Mouse (Mus musculus) limb, embryonic 12.5 days (tissue): ENCODE measurements around the gene Glra4. TPM values are rescaled to one million over a fixed set of nuclear protein-coding genes. Genes with fewer than 3 reads are reported as not detected.
"Not testable (repeated sequence)": the region's sequence is repeated elsewhere in the genome, so short reads cannot be mapped to it uniquely, and the experiment has no call there.

ENCODE experiments used
- ATAC-seq: fragments of 200-750 bp; cut with Nextera tagmentation; 2 replicates; pipeline ENCODE4 v1.8.0; 2017; ENCODE audit warnings: low read depth, moderate TSS enrichment; ENCODE audit not compliant: insufficient number of reproducible peaks, insufficient read depth, low FRiP score, low TSS enrichment
- H3K27ac ChIP-seq: fragments of 300-500 bp; sonication (generic); 2 replicates; pipeline ENCODE4 v1.5.1; 2016; ENCODE audit warnings: mild to moderate bottlenecking, moderate library complexity
- H3K27me3 ChIP-seq: fragments of 300-500 bp; sonication (generic); 2 replicates; pipeline ENCODE4 v1.6.1; 2016; ENCODE audit warnings: mild to moderate bottlenecking, moderate library complexity
- H3K36me3 ChIP-seq: fragments of 300-500 bp; sonication (generic); 2 replicates; pipeline ENCODE4 v1.6.1; 2016; ENCODE audit warnings: mild to moderate bottlenecking, moderate library complexity
- H3K4me1 ChIP-seq: fragments of 300-500 bp; sonication (generic); replicated peaks from 2 replicates; pipeline ENCODE4 v1.6.1; 2016
- H3K4me2 ChIP-seq: fragments of 300-500 bp; sonication (generic); 2 replicates; pipeline ENCODE4 v1.6.1; 2016; ENCODE audit warnings: mild to moderate bottlenecking, moderate library complexity
- H3K4me3 ChIP-seq: fragments of 300-500 bp; sonication (generic); replicated peaks from 2 replicates; pipeline ENCODE4 v1.5.1; 2016; ENCODE audit warnings: mild to moderate bottlenecking
- H3K9ac ChIP-seq: fragments of 300-500 bp; sonication (generic); replicated peaks from 2 replicates; pipeline ENCODE4 v1.6.1; 2016; ENCODE audit warnings: mild to moderate bottlenecking, moderate library complexity
- H3K9me3 ChIP-seq: fragments of 300-500 bp; sonication (generic); 2 replicates; pipeline ENCODE4 v1.6.1; 2016; ENCODE audit warnings: mild to moderate bottlenecking, moderate library complexity
- WGBS: fragments of 180-500 bp; shearing (Covaris S2); methylation state at CpG from one replicate; pipeline ENCODE4 v1.1.7; 2016; 5-methylcytosine and 5-hydroxymethylcytosine counted together
- polyA plus RNA-seq: library from polyadenylated mRNA; unstranded; fragments of >200 nt; fragmentation: Nextera tagmentation; extraction: Ambion mirVana; gene quantifications from 2 replicates; pipeline ENCODE4 v1.2.1, GENCODE M21; 2016

Gene Glra4
- polyA plus RNA-seq, 1 experiment from 2014 or later, result not detected

- WGBS, result 26% methylated on average over 15 of the region's 15 CpGs
- ATAC-seq, result no peak
These were observed 39.7 kb downstream of the Glra4 start for GRCm38 (mm10) chrX:136740087-136740790.

GRCm38 (mm10) chrX:136732016-136732415 is 47.9 kb downstream of the Glra4 start:
- H3K4me1 ChIP-seq, result no peaks in the 10 kb centered on the region
- H3K4me2 ChIP-seq, result no peak overlapping the region
- no peak overlapping the region for H3K27ac ChIP-seq
- no peak overlapping the region for H3K4me3 ChIP-seq
- 81% methylated on average over 4 of the region's 4 CpGs for WGBS
- ATAC-seq, result no peak
- H3K27me3 ChIP-seq, result no peaks in the 10 kb centered on the region; the same call in 1 of the 2 replicates
- H3K9me3 ChIP-seq, result no peaks in the 10 kb centered on the region
- H3K9ac ChIP-seq, result no peak overlapping the region
- H3K36me3 ChIP-seq, result peaks cover 16% of the 10 kb centered on the region

More at GRCm38 (mm10) chrX:136740087-136740790, 39.7 kb downstream of the Glra4 start:
- Histone ChIP-seq H3K27ac (peak overlapping the region; percentile 84; the same call in 1 of the 2 replicates), H3K9ac (peak overlapping the region; percentile 65), H3K36me3 (peaks cover 11% of the 10 kb centered on the region; the same call in 1 of the 2 replicates), H3K4me2 (peak overlapping the region; percentile 61; the same call in 1 of the 2 replicates), H3K9me3 (no peaks in the 10 kb centered on the region), H3K4me3 (peak overlapping the region; percentile 47), H3K27me3 (peaks cover 2% of the 10 kb centered on the region; the same call in 1 of the 2 replicates), H3K4me1 (0 out of 2 replicates have a peak, but pooled peaks cover 2% of the 10 kb centered on the region)

- H3K9ac ChIP-seq, H3K27me3 ChIP-seq, H3K4me1 ChIP-seq, ATAC-seq, H3K27ac ChIP-seq, H3K4me2 ChIP-seq, H3K4me3 ChIP-seq, H3K36me3 ChIP-seq, H3K9me3 ChIP-seq: not testable (repeated sequence)
- 61% methylated on average over 3 of the region's 3 CpGs for WGBS
These were observed 65.0 kb downstream of the Glra4 start for GRCm38 (mm10) chrX:136714742-136715474.

GRCm38 (mm10) chrX:136708782-136709181 is 71.2 kb downstream of the Glra4 start:
- H3K4me2 ChIP-seq, result peak overlapping the region; percentile 57
- H3K4me3 ChIP-seq, result peak overlapping the region; percentile 49
- peaks cover 15% of the 10 kb centered on the region; the same call in 1 of the 2 replicates for H3K27me3 ChIP-seq
- H3K27ac ChIP-seq, result peak overlapping the region; percentile 87
- H3K36me3 ChIP-seq, result no peaks in the 10 kb centered on the region
- ATAC-seq, result no peak; the same call in 1 of the 2 replicates
- H3K4me1 ChIP-seq, result no peaks in the 10 kb centered on the region
- no peaks in the 10 kb centered on the region for H3K9me3 ChIP-seq
- 26% methylated on average over 14 of the region's 14 CpGs for WGBS
- peak overlapping the region; percentile 66 for H3K9ac ChIP-seq

- Histone ChIP-seq H3K9me3 (no peaks in the 10 kb centered on the region), H3K4me2 (peak overlapping the region; percentile 57), H3K9ac (peak overlapping the region; percentile 66), H3K36me3 (no peaks in the 10 kb centered on the region), H3K4me1 (no peaks in the 10 kb centered on the region), H3K27ac (peak overlapping the region; percentile 87), H3K27me3 (peaks cover 15% of the 10 kb centered on the region; the same call in 1 of the 2 replicates), H3K4me3 (peak overlapping the region; percentile 49)
- ATAC-seq, result peak; percentile 86
- 11% methylated on average over 18 of the region's 18 CpGs for WGBS
These were observed 71.7 kb downstream of the Glra4 start for GRCm38 (mm10) chrX:136708168-136708681.

Other genes with a start within 250 kb of the Glra4 start
- gene Kir3dl2, start 236.1 kb downstream of the Glra4 start, polyA plus RNA-seq, result not detected in 2 replicates
- 23.6 and 26.4 TPM in 2 replicates for gene Tceal3, start 189.3 kb downstream of the Glra4 start, polyA plus RNA-seq
- gene Tceal1, start 72.2 kb downstream of the Glra4 start, polyA plus RNA-seq, result 9.9 and 10.2 TPM in 2 replicates
- 576 and 582 TPM in 2 replicates for gene Morf4l2, start 36.5 kb downstream of the Glra4 start, polyA plus RNA-seq
- gene Plp1, start 42.5 kb upstream of the Glra4 start, polyA plus RNA-seq, result 5.4 and 5.5 TPM in 2 replicates
- gene Rab9b, start 88.6 kb upstream of the Glra4 start, polyA plus RNA-seq, result 0.35 and 0.39 TPM in 2 replicates
- gene H2bfm, start 147.2 kb upstream of the Glra4 start, polyA plus RNA-seq, result not detected in 2 replicates
- 91.2 and 96.7 TPM in 2 replicates for gene Tmsb15b2, start 195.4 kb upstream of the Glra4 start, polyA plus RNA-seq
- gene Tmsb15l, start 196.7 kb upstream of the Glra4 start, polyA plus RNA-seq, result 6.9 and 9.4 TPM in 2 replicates
- 36.9 and 38.8 TPM in 2 replicates for gene Tmsb15b1, start 196.7 kb upstream of the Glra4 start, polyA plus RNA-seq
- 42.2 and 46.5 TPM in 2 replicates for gene Zcchc18, start 213.0 kb upstream of the Glra4 start, polyA plus RNA-seq